Mouse (Mus musculus): ENCODE data around the gene Plxna4. TPM values are rescaled to one million over a fixed set of nuclear protein-coding genes. Genes with fewer than 3 reads are reported as not detected.

Gene Plxna4
- polyA plus RNA-seq, 1 experiment from 2014 or later, result 4.1 TPM

GRCm38 (mm10) chr6:32527518-32527917 is 60.5 kb downstream of the Plxna4 start:
- Histone ChIP-seq H3K9ac (ENCODE audit: low read length) (no peak overlapping the region), H3K4me3 (ENCODE audit: low read depth, low read length) (no peak overlapping the region), H3K4me1 (ENCODE audit: control insufficient read depth, insufficient read depth, low read length) (no peaks in the 10 kb centered on the region), H3K9me3 (ENCODE audit: control insufficient read depth, low read length) (no peaks in the 10 kb centered on the region), H3K27ac (replicated peaks; ENCODE audit: low read depth, low read length) (no peak overlapping the region), H3K27me3 (ENCODE audit: control insufficient read depth, insufficient read depth, low read length) (no peaks in the 10 kb centered on the region), H3K4me2 (ENCODE audit: low read depth, severe bottlenecking) (no peak overlapping the region), H3K36me3 (ENCODE audit: control insufficient read depth, insufficient read depth, low read length) (no peaks in the 10 kb centered on the region)
- ATAC-seq (ENCODE audit: insufficient number of reproducible peaks, low FRiP score, low TSS enrichment, low read depth) (no peak), DNase-seq (ENCODE audit: low spot score) (no peak)
- WGBS, result 86% methylated on average over 7 of the region's 7 CpGs

GRCm38 (mm10) chr6:32526762-32527161 is 61.2 kb downstream of the Plxna4 start:
- no peak overlapping the region for H3K4me3 ChIP-seq (ENCODE audit: low read depth, low read length)
- H3K27ac ChIP-seq (replicated peaks; ENCODE audit: low read depth, low read length), result no peak overlapping the region
- H3K36me3 ChIP-seq (ENCODE audit: control insufficient read depth, insufficient read depth, low read length), result no peaks in the 10 kb centered on the region
- DNase-seq (ENCODE audit: low spot score), result no peak
- ATAC-seq (ENCODE audit: insufficient number of reproducible peaks, low FRiP score, low TSS enrichment, low read depth), result no peak
- 83% methylated on average over 5 of the region's 5 CpGs for WGBS
- H3K9me3 ChIP-seq (ENCODE audit: control insufficient read depth, low read length), result no peaks in the 10 kb centered on the region
- H3K9ac ChIP-seq (ENCODE audit: low read length), result no peak overlapping the region
- H3K4me2 ChIP-seq (ENCODE audit: low read depth, severe bottlenecking), result no peak overlapping the region
- no peaks in the 10 kb centered on the region for H3K27me3 ChIP-seq (ENCODE audit: control insufficient read depth, insufficient read depth, low read length)
- no peaks in the 10 kb centered on the region for H3K4me1 ChIP-seq (ENCODE audit: control insufficient read depth, insufficient read depth, low read length)

GRCm38 (mm10) chr6:32520097-32520496 is 67.9 kb downstream of the Plxna4 start:
- 84% methylated on average over 4 of the region's 4 CpGs for WGBS
- no peak for DNase-seq (ENCODE audit: low spot score)
- no peak for ATAC-seq (ENCODE audit: insufficient number of reproducible peaks, low FRiP score, low TSS enrichment, low read depth)
- Histone ChIP-seq H3K4me1 (ENCODE audit: control insufficient read depth, insufficient read depth, low read length) (no peaks in the 10 kb centered on the region), H3K9me3 (ENCODE audit: control insufficient read depth, low read length) (no peaks in the 10 kb centered on the region), H3K27me3 (ENCODE audit: control insufficient read depth, insufficient read depth, low read length) (no peaks in the 10 kb centered on the region), H3K9ac (ENCODE audit: low read length) (no peak overlapping the region), H3K36me3 (ENCODE audit: control insufficient read depth, insufficient read depth, low read length) (no peaks in the 10 kb centered on the region), H3K4me2 (ENCODE audit: low read depth, severe bottlenecking) (no peak overlapping the region), H3K27ac (replicated peaks; ENCODE audit: low read depth, low read length) (no peak overlapping the region), H3K4me3 (ENCODE audit: low read depth, low read length) (no peak overlapping the region)

- Histone ChIP-seq H3K4me2 (ENCODE audit: low read depth, severe bottlenecking) (no peak overlapping the region), H3K36me3 (ENCODE audit: control insufficient read depth, insufficient read depth, low read length) (no peaks in the 10 kb centered on the region), H3K4me1 (ENCODE audit: control insufficient read depth, insufficient read depth, low read length) (no peaks in the 10 kb centered on the region), H3K27ac (replicated peaks; ENCODE audit: low read depth, low read length) (no peak overlapping the region), H3K9me3 (ENCODE audit: control insufficient read depth, low read length) (no peaks in the 10 kb centered on the region), H3K9ac (ENCODE audit: low read length) (no peak overlapping the region), H3K27me3 (ENCODE audit: control insufficient read depth, insufficient read depth, low read length) (no peaks in the 10 kb centered on the region), H3K4me3 (ENCODE audit: low read depth, low read length) (no peak overlapping the region)
- DNase-seq (ENCODE audit: low spot score) (no peak), ATAC-seq (ENCODE audit: insufficient number of reproducible peaks, low FRiP score, low TSS enrichment, low read depth) (no peak)
- 92% methylated on average over 3 of the region's 3 CpGs for WGBS
Observed at GRCm38 (mm10) chr6:32518617-32519016, 69.4 kb downstream of the Plxna4 start.

GRCm38 (mm10) chr6:32514096-32514495 is 73.9 kb downstream of the Plxna4 start:
- Histone ChIP-seq H3K36me3 (ENCODE audit: control insufficient read depth, insufficient read depth, low read length) (no peaks in the 10 kb centered on the region), H3K4me3 (ENCODE audit: low read depth, low read length) (no peak overlapping the region), H3K4me2 (ENCODE audit: low read depth, severe bottlenecking) (no peak overlapping the region), H3K9me3 (ENCODE audit: control insufficient read depth, low read length) (no peaks in the 10 kb centered on the region), H3K4me1 (ENCODE audit: control insufficient read depth, insufficient read depth, low read length) (no peaks in the 10 kb centered on the region), H3K27me3 (ENCODE audit: control insufficient read depth, insufficient read depth, low read length) (no peaks in the 10 kb centered on the region), H3K27ac (replicated peaks; ENCODE audit: low read depth, low read length) (no peak overlapping the region), H3K9ac (ENCODE audit: low read length) (no peak overlapping the region)
- DNase-seq (ENCODE audit: low spot score) (no peak), ATAC-seq (ENCODE audit: insufficient number of reproducible peaks, low FRiP score, low TSS enrichment, low read depth) (no peak)
- WGBS, result 34% methylated on average over 6 of the region's 6 CpGs

- ATAC-seq (ENCODE audit: insufficient number of reproducible peaks, low FRiP score, low TSS enrichment, low read depth), result no peak
- no peak overlapping the region for H3K4me3 ChIP-seq (ENCODE audit: low read depth, low read length)
- WGBS, result 74% methylated on average over 1 of the region's 1 CpGs
- H3K9ac ChIP-seq (ENCODE audit: low read length), result no peak overlapping the region
- H3K36me3 ChIP-seq (ENCODE audit: control insufficient read depth, insufficient read depth, low read length), result no peaks in the 10 kb centered on the region
- no peak for DNase-seq (ENCODE audit: low spot score)
- H3K4me1 ChIP-seq (ENCODE audit: control insufficient read depth, insufficient read depth, low read length), result no peaks in the 10 kb centered on the region
- no peaks in the 10 kb centered on the region for H3K9me3 ChIP-seq (ENCODE audit: control insufficient read depth, low read length)
- H3K4me2 ChIP-seq (ENCODE audit: low read depth, severe bottlenecking), result no peak overlapping the region
- no peak overlapping the region for H3K27ac ChIP-seq (replicated peaks; ENCODE audit: low read depth, low read length)
- H3K27me3 ChIP-seq (ENCODE audit: control insufficient read depth, insufficient read depth, low read length), result no peaks in the 10 kb centered on the region
Observed at GRCm38 (mm10) chr6:32512010-32512409, 76.0 kb downstream of the Plxna4 start.

- WGBS, result 83% methylated on average over 7 of the region's 7 CpGs
- no peak overlapping the region for H3K9ac ChIP-seq (ENCODE audit: low read length)
- H3K4me2 ChIP-seq (ENCODE audit: low read depth, severe bottlenecking), result no peak overlapping the region
- DNase-seq (ENCODE audit: low spot score) (no peak), ATAC-seq (ENCODE audit: insufficient number of reproducible peaks, low FRiP score, low TSS enrichment, low read depth) (no peak)
- no peaks in the 10 kb centered on the region for H3K4me1 ChIP-seq (ENCODE audit: control insufficient read depth, insufficient read depth, low read length)
- H3K36me3 ChIP-seq (ENCODE audit: control insufficient read depth, insufficient read depth, low read length), result no peaks in the 10 kb centered on the region
- H3K9me3 ChIP-seq (ENCODE audit: control insufficient read depth, low read length), result no peaks in the 10 kb centered on the region
- no peak overlapping the region for H3K4me3 ChIP-seq (ENCODE audit: low read depth, low read length)
- H3K27ac ChIP-seq (replicated peaks; ENCODE audit: low read depth, low read length), result no peak overlapping the region
- H3K27me3 ChIP-seq (ENCODE audit: control insufficient read depth, insufficient read depth, low read length), result no peaks in the 10 kb centered on the region
Observed at GRCm38 (mm10) chr6:32510924-32511323, 77.1 kb downstream of the Plxna4 start.

GRCm38 (mm10) chr6:32510491-32510890 is 77.5 kb downstream of the Plxna4 start:
- ATAC-seq (ENCODE audit: insufficient number of reproducible peaks, low FRiP score, low TSS enrichment, low read depth), result no peak
- Histone ChIP-seq H3K9me3 (ENCODE audit: control insufficient read depth, low read length) (no peaks in the 10 kb centered on the region), H3K4me1 (ENCODE audit: control insufficient read depth, insufficient read depth, low read length) (no peaks in the 10 kb centered on the region), H3K9ac (ENCODE audit: low read length) (no peak overlapping the region), H3K27me3 (ENCODE audit: control insufficient read depth, insufficient read depth, low read length) (no peaks in the 10 kb centered on the region), H3K4me2 (ENCODE audit: low read depth, severe bottlenecking) (no peak overlapping the region), H3K4me3 (ENCODE audit: low read depth, low read length) (no peak overlapping the region), H3K36me3 (ENCODE audit: control insufficient read depth, insufficient read depth, low read length) (no peaks in the 10 kb centered on the region), H3K27ac (replicated peaks; ENCODE audit: low read depth, low read length) (no peak overlapping the region)
- DNase-seq (ENCODE audit: low spot score), result no peak
- WGBS, result 100% methylated on average over 1 of the region's 1 CpGs

GRCm38 (mm10) chr6:32509046-32509445 is 78.9 kb downstream of the Plxna4 start:
- H3K9me3 ChIP-seq (ENCODE audit: control insufficient read depth, low read length), result no peaks in the 10 kb centered on the region
- H3K4me3 ChIP-seq (ENCODE audit: low read depth, low read length), result no peak overlapping the region
- H3K27me3 ChIP-seq (ENCODE audit: control insufficient read depth, insufficient read depth, low read length), result no peaks in the 10 kb centered on the region
- ATAC-seq (ENCODE audit: insufficient number of reproducible peaks, low FRiP score, low TSS enrichment, low read depth), result no peak
- H3K4me1 ChIP-seq (ENCODE audit: control insufficient read depth, insufficient read depth, low read length), result no peaks in the 10 kb centered on the region
- 0 out of 2 replicates have a peak overlapping the region, but pooled peaks have one; percentile 17 for H3K9ac ChIP-seq (ENCODE audit: low read length)
- H3K36me3 ChIP-seq (ENCODE audit: control insufficient read depth, insufficient read depth, low read length), result no peaks in the 10 kb centered on the region
- no peak overlapping the region for H3K27ac ChIP-seq (replicated peaks; ENCODE audit: low read depth, low read length)
- H3K4me2 ChIP-seq (ENCODE audit: low read depth, severe bottlenecking), result no peak overlapping the region
- DNase-seq (ENCODE audit: low spot score), result no peak
- 51% methylated on average over 9 of the region's 9 CpGs for WGBS
